Mouse (Mus musculus): ENCODE results near the gene 4933416C03Rik. TPM values are rescaled to one million over a fixed set of nuclear protein-coding genes. Genes with fewer than 3 reads are reported as not detected.

4933416C03Rik gene
- polyA plus RNA-seq, 1 experiment, result not detected

- DNase-seq, result no peak
- TF ChIP-seq CTCF (IDR thresholded peaks at IDR 0.05; ENCODE audit: insufficient read depth, low read length) (no peak), POLR2A (IDR thresholded peaks at IDR 0.05; ENCODE audit: borderline replicate concordance, extremely low read depth, low read depth, low read length) (no peak)
- no peak overlapping the region for H3K4me3 ChIP-seq (replicated peaks; ENCODE audit: extremely low read depth, low read depth, low read length)
- 67% methylated on average over 3 of the region's 3 CpGs for WGBS
- no peaks in the 10 kb centered on the region for H3K4me1 ChIP-seq (ENCODE audit: control insufficient read depth, insufficient read depth, low read length)
Measured at GRCm38 (mm10) chr10:116130401-116130800, 16.7 kb upstream of the 4933416C03Rik start.

- WGBS, result 65% methylated on average over 5 of the region's 5 CpGs
- no peak for DNase-seq
- TF ChIP-seq POLR2A (IDR thresholded peaks at IDR 0.05; ENCODE audit: borderline replicate concordance, extremely low read depth, low read depth, low read length) (no peak), CTCF (IDR thresholded peaks at IDR 0.05; ENCODE audit: insufficient read depth, low read length) (no peak)
- Histone ChIP-seq H3K4me1 (ENCODE audit: control insufficient read depth, insufficient read depth, low read length) (no peaks in the 10 kb centered on the region), H3K4me3 (replicated peaks; ENCODE audit: extremely low read depth, low read depth, low read length) (no peak overlapping the region)
Measured at GRCm38 (mm10) chr10:116125364-116125763, 11.6 kb upstream of the 4933416C03Rik start.

- Histone ChIP-seq H3K4me3 (replicated peaks; ENCODE audit: extremely low read depth, low read depth, low read length) (no peak overlapping the region), H3K4me1 (ENCODE audit: control insufficient read depth, insufficient read depth, low read length) (no peaks in the 10 kb centered on the region)
- DNase-seq, result no peak
- TF ChIP-seq CTCF (IDR thresholded peaks at IDR 0.05; ENCODE audit: insufficient read depth, low read length) (no peak), POLR2A (IDR thresholded peaks at IDR 0.05; ENCODE audit: borderline replicate concordance, extremely low read depth, low read depth, low read length) (no peak)
- 91% methylated on average over 2 of the region's 2 CpGs for WGBS
Measured at GRCm38 (mm10) chr10:116123808-116124207, 10.1 kb upstream of the 4933416C03Rik start.

GRCm38 (mm10) chr10:116121463-116121862 is 7.7 kb upstream of the 4933416C03Rik start:
- DNase-seq, result no peak
- WGBS, result 68% methylated on average over 2 of the region's 2 CpGs
- Histone ChIP-seq H3K4me1 (ENCODE audit: control insufficient read depth, insufficient read depth, low read length) (no peaks in the 10 kb centered on the region), H3K4me3 (replicated peaks; ENCODE audit: extremely low read depth, low read depth, low read length) (no peak overlapping the region)
- TF ChIP-seq POLR2A (IDR thresholded peaks at IDR 0.05; ENCODE audit: borderline replicate concordance, extremely low read depth, low read depth, low read length), result no peak
- TF ChIP-seq CTCF (IDR thresholded peaks at IDR 0.05; ENCODE audit: insufficient read depth, low read length), result no peak

- 52% methylated on average over 8 of the region's 8 CpGs for WGBS
- no peak for DNase-seq
- Histone ChIP-seq H3K4me1 (ENCODE audit: control insufficient read depth, insufficient read depth, low read length) (no peaks in the 10 kb centered on the region), H3K4me3 (replicated peaks; ENCODE audit: extremely low read depth, low read depth, low read length) (no peak overlapping the region)
- TF ChIP-seq POLR2A (IDR thresholded peaks at IDR 0.05; ENCODE audit: borderline replicate concordance, extremely low read depth, low read depth, low read length) (no peak), CTCF (IDR thresholded peaks at IDR 0.05; ENCODE audit: insufficient read depth, low read length) (no peak)
Measured at GRCm38 (mm10) chr10:116117060-116117459, 3.3 kb upstream of the 4933416C03Rik start.

- 54% methylated on average over 4 of the region's 4 CpGs for WGBS
- H3K4me3 ChIP-seq (replicated peaks; ENCODE audit: extremely low read depth, low read depth, low read length), result no peak overlapping the region
Measured at GRCm38 (mm10) chr10:116115881-116116677, 2.4 kb upstream of the 4933416C03Rik start.

GRCm38 (mm10) chr10:116112868-116113267 is 849 bp downstream of the 4933416C03Rik start:
- Histone ChIP-seq H3K4me1 (ENCODE audit: control insufficient read depth, insufficient read depth, low read length) (no peaks in the 10 kb centered on the region), H3K4me3 (replicated peaks; ENCODE audit: extremely low read depth, low read depth, low read length) (no peak overlapping the region)
- 93% methylated on average over 11 of the region's 11 CpGs for WGBS

More at GRCm38 (mm10) chr10:116115881-116116677, 2.4 kb upstream of the 4933416C03Rik start:
- no peaks in the 10 kb centered on the region for H3K4me1 ChIP-seq (ENCODE audit: control insufficient read depth, insufficient read depth, low read length)
- DNase-seq, result no peak
- TF ChIP-seq CTCF (IDR thresholded peaks at IDR 0.05; ENCODE audit: insufficient read depth, low read length) (no peak), POLR2A (IDR thresholded peaks at IDR 0.05; ENCODE audit: borderline replicate concordance, extremely low read depth, low read depth, low read length) (no peak)

GRCm38 (mm10) chr10:116108730-116109129 is 5.0 kb downstream of the 4933416C03Rik start:
- no peaks in the 10 kb centered on the region for H3K4me1 ChIP-seq (ENCODE audit: control insufficient read depth, insufficient read depth, low read length)
- no peak for DNase-seq
- H3K4me3 ChIP-seq (replicated peaks; ENCODE audit: extremely low read depth, low read depth, low read length), result no peak overlapping the region
- 81% methylated on average over 1 of the region's 1 CpGs for WGBS
- no peak for TF ChIP-seq CTCF (IDR thresholded peaks at IDR 0.05; ENCODE audit: insufficient read depth, low read length)
- no peak for TF ChIP-seq POLR2A (IDR thresholded peaks at IDR 0.05; ENCODE audit: borderline replicate concordance, extremely low read depth, low read depth, low read length)

More at GRCm38 (mm10) chr10:116112868-116113267, 849 bp downstream of the 4933416C03Rik start:
- no peak for DNase-seq
- TF ChIP-seq POLR2A (IDR thresholded peaks at IDR 0.05; ENCODE audit: borderline replicate concordance, extremely low read depth, low read depth, low read length) (no peak), CTCF (IDR thresholded peaks at IDR 0.05; ENCODE audit: insufficient read depth, low read length) (no peak)

GRCm38 (mm10) chr10:116108176-116108575 is 5.5 kb downstream of the 4933416C03Rik start:
- no peaks in the 10 kb centered on the region for H3K4me1 ChIP-seq (ENCODE audit: control insufficient read depth, insufficient read depth, low read length)
- no peak for TF ChIP-seq CTCF (IDR thresholded peaks at IDR 0.05; ENCODE audit: insufficient read depth, low read length)
- TF ChIP-seq POLR2A (IDR thresholded peaks at IDR 0.05; ENCODE audit: borderline replicate concordance, extremely low read depth, low read depth, low read length), result no peak
- H3K4me3 ChIP-seq (replicated peaks; ENCODE audit: extremely low read depth, low read depth, low read length), result no peak overlapping the region
- WGBS, result 59% methylated on average over 4 of the region's 4 CpGs
- no peak for DNase-seq

GRCm38 (mm10) chr10:116098470-116098869 is 15.2 kb downstream of the 4933416C03Rik start:
- TF ChIP-seq POLR2A (IDR thresholded peaks at IDR 0.05; ENCODE audit: borderline replicate concordance, extremely low read depth, low read depth, low read length) (no peak), CTCF (IDR thresholded peaks at IDR 0.05; ENCODE audit: insufficient read depth, low read length) (no peak)
- WGBS, result 85% methylated on average over 7 of the region's 7 CpGs
- H3K4me1 ChIP-seq (ENCODE audit: control insufficient read depth, insufficient read depth, low read length), result no peaks in the 10 kb centered on the region
- no peak for DNase-seq
- no peak overlapping the region for H3K4me3 ChIP-seq (replicated peaks; ENCODE audit: extremely low read depth, low read depth, low read length)

Data from lung, adult 2 months (tissue).